Mouse (Mus musculus): ENCODE data around the gene Lhfpl5. TPM values are rescaled to one million over a fixed set of nuclear protein-coding genes. Genes with fewer than 3 reads are reported as not detected.

Lhfpl5 gene
- polyA plus RNA-seq (2021; fragmentation: Nextera tagmentation), result 6.7 and 7.3 TPM in 2 replicates
- long read RNA-seq, experiment 1, transcript Lhfpl5-201 (4 exons, 1,313 nt), result major isoform, 5 of 6 reads
- long read RNA-seq, experiment 1, partial matches to known transcripts, result 1 of 6 reads
- long read RNA-seq, experiment 1, other reads (novel, unspliced or antisense), result 0 of 6 reads
- long read RNA-seq, experiment 2, transcript Lhfpl5-201 (4 exons, 1,313 nt), result major isoform, 22 of 26 reads
- long read RNA-seq, experiment 2, partial matches to known transcripts, result 1 of 26 reads
- long read RNA-seq, experiment 2, other reads (novel, unspliced or antisense), result 3 of 26 reads

GRCm38 (mm10) chr17:28575244-28576125, at the start of gene Lhfpl5:
Lhfpl5 (plus strand) TSS chr17:28575641.

GRCm38 (mm10) chr17:28530506-28530905, 44.9 kb upstream of the Lhfpl5 start, which contains the start of gene Armc12:
Armc12 (plus strand) TSS chr17:28530806.

GRCm38 (mm10) chr17:28549111-28549510, 26.3 kb upstream of the Lhfpl5 start, which contains the start of gene Clpsl2:
Clpsl2 (plus strand) TSS chr17:28549411.

GRCm38 (mm10) chr17:28560598-28560997, 14.8 kb upstream of the Lhfpl5 start, which contains the start of gene Clps:
Clps (minus strand) TSS chr17:28560766.

GRCm38 (mm10) chr17:28622300-28622759, 46.9 kb downstream of the Lhfpl5 start, which contains the start of gene Srpk1:
Srpk1 (minus strand) TSS chr17:28622709.

Small RNAs within 50 kb of the gene (microRNA-seq; reads per million reads assigned to microRNA genes)
- gene Gm25195, result not detected
- not detected for gene Mir6969

Other genes with a start within 250 kb of the Lhfpl5 start
- 906 and 1,055 TPM in 2 replicates for gene Rpl10a, start 247.2 kb upstream of the Lhfpl5 start, polyA plus RNA-seq (2021; fragmentation: Nextera tagmentation)
- gene Tead3, start 224.8 kb upstream of the Lhfpl5 start, polyA plus RNA-seq (2021; fragmentation: Nextera tagmentation), result 0.13 and 0.18 TPM in 2 replicates
- gene Tulp1, start 210.4 kb upstream of the Lhfpl5 start, polyA plus RNA-seq (2021; fragmentation: Nextera tagmentation), result 0.10 TPM in 1 of 2 replicates, not detected in the other
- gene Fkbp5, start 58.1 kb upstream of the Lhfpl5 start, polyA plus RNA-seq (2021; fragmentation: Nextera tagmentation), result 4.4 and 4.7 TPM in 2 replicates
- gene Armc12, start 44.8 kb upstream of the Lhfpl5 start, polyA plus RNA-seq (2021; fragmentation: Nextera tagmentation), result not detected in 2 replicates
- gene Clpsl2, start 26.2 kb upstream of the Lhfpl5 start, polyA plus RNA-seq (2021; fragmentation: Nextera tagmentation), result not detected in 2 replicates
- gene Clps, start 14.9 kb upstream of the Lhfpl5 start, polyA plus RNA-seq (2021; fragmentation: Nextera tagmentation), result not detected in 2 replicates
- gene Srpk1, start 47.1 kb downstream of the Lhfpl5 start, polyA plus RNA-seq (2021; fragmentation: Nextera tagmentation), result 45.1 and 51.5 TPM in 2 replicates
- 1.2 and 1.4 TPM in 2 replicates for gene Slc26a8, start 114.6 kb downstream of the Lhfpl5 start, polyA plus RNA-seq (2021; fragmentation: Nextera tagmentation)
- gene Mapk14, start 115.7 kb downstream of the Lhfpl5 start, polyA plus RNA-seq (2021; fragmentation: Nextera tagmentation), result 12.6 and 14.2 TPM in 2 replicates
- gene AC170998.1, start 150.4 kb downstream of the Lhfpl5 start, polyA plus RNA-seq (2021; fragmentation: Nextera tagmentation), result 0.26 TPM in 1 of 2 replicates, not detected in the other
- 0.78 and 0.93 TPM in 2 replicates for gene Mapk13, start 193.7 kb downstream of the Lhfpl5 start, polyA plus RNA-seq (2021; fragmentation: Nextera tagmentation)
- 2.6 and 3.2 TPM in 2 replicates for gene Brpf3, start 225.4 kb downstream of the Lhfpl5 start, polyA plus RNA-seq (2021; fragmentation: Nextera tagmentation)

All from layer of hippocampus, adult 6 months (tissue).